Mouse (Mus musculus): ENCODE measurements around the gene Olfr98.
"Not testable (repeated sequence)": the region's sequence is repeated elsewhere in the genome, so short reads cannot be mapped to it uniquely, and the experiment has no call there.

Olfr98 gene

DNA sequence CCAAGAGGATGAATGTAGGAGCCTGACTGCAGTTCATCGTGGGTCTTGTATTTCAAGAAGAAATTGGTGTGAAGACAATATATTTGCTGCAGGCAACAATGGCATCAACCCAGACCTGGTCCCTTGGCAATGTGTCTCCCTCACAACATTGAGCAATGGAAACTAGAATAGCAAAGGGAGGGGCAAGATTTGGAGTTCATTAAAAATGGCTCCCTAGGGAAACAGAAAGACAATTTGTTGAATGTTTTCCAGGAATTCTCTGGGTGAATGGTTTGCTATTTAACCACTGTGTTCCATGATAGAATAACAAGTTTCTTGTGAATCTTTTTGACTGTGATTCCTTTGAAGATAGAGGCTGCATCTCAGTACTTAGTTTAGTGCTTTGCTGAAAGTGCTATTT lies at the start of gene Olfr98:
TSS of gene Olfr98 (minus strand) at position 124 of the 400 bp plus-strand sequence.
- in situ Hi-C loops (cut with MboI, MseI), result no loop called here

DNA sequence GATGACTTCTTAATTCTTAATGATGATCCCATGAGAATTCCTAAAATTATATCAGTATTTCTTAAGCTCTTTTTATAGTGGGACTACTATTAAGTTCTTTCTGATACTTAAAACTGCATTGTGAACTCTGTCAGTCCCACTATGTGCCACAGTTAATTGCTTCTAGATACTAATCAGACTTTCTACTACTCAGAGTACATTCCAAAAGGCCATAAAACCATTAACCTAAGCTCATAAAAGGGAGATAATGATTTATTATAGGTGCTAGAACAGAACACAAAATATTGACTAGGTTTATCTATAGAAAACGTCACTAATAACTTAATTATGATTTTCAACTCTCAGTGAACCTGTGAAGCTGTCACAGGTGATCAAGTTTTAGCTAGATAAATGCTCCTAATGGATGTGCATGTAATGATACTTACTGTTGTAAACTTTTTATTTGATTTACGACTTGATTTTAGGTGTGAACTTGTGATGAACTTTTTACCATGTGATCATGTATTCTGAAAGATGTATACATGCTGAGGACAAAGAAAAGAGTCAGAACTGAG lies 46.7 kb upstream of the Olfr98 start:
- in situ Hi-C loops (cut with MboI, MseI), result no loop called here

DNA sequence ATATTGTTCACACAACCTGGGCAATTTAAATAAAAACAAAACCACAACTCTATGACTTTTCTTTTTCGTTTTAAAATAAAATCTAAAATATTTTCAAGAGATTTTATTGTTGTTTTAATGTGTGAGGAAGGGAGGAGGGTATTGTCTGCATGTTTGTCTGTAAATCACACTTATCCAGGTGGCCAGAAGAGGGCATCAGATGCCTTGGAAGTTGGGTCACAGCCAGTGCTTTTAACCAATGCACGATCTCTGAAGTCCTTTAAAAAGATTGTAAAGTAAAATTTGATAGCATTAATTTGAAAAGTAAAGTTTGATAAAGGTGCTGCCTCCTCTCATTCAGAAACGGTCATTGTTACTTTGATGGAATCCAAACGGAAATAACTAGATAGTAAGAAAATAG lies 44.9 kb upstream of the Olfr98 start:
- in situ Hi-C loops (cut with MboI, MseI), result no loop called here

DNA sequence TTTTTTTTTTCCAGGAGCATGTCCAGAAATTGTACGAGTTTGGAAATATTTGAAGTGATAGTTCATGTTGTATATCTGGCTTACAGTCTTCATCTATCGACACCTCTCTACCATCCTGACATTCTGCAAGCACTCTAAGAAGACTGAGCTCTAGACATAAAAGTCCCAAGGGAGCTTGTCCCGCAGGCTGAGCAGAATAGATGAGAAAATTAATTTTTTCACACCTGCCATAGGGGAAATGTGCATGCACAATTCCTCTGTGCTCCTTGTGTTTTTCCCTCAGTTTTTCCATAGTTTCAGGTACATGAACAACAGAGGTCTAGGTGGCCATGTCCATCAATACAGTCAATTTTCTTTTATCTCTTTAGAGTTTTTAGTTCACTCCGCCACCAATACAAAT lies 40.7 kb upstream of the Olfr98 start, which contains the start of gene Olfr101:
TSS of gene Olfr101 (minus strand) at position 101 of the 400 bp plus-strand sequence.
- in situ Hi-C loops (cut with MboI, MseI), result no loop called here

DNA sequence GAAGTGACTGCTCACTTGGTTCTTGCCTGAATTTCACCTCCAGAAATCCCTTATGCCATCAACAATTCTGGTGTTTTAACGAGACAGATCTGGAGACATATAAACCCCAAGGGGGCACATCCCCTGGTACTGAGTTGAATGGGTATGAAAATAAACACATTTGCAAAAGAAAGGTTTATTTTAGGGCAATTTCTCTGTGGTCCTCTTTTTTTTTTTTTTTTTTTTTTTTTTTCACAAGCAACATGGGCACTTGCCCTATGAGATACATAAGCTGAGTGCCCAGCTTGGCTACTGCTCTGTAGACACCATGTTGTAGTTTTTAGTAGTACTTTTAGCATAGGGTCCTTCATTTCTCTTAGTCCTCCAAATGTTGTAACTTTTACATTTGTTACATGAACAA lies 19.8 kb upstream of the Olfr98 start, which contains the start of gene Olfr99:
TSS of gene Olfr99 (minus strand) at position 101 of the 400 bp plus-strand sequence.
- in situ Hi-C loops (cut with MboI, MseI), result no loop called here

DNA sequence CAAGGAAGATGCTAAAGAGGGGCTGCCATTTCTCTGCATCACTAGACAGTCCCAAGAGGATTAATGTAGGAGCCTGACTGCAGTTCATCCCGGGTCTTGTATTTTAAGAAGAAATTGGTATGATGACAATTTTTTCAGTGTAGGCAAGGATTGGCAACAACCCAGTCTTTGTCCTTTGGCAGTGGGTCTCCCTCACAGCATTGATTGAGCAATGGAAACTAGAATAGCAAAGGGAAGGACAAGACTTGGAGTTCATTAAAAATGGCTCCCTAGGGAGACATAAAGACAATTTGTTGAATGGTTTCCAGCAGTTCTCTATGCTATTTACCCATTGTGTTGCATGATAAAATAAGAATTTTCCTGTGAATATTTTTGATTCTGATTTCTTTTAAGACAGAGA lies 16.8 kb upstream of the Olfr98 start:
- in situ Hi-C loops (cut with MboI, MseI), result no loop called here

DNA sequence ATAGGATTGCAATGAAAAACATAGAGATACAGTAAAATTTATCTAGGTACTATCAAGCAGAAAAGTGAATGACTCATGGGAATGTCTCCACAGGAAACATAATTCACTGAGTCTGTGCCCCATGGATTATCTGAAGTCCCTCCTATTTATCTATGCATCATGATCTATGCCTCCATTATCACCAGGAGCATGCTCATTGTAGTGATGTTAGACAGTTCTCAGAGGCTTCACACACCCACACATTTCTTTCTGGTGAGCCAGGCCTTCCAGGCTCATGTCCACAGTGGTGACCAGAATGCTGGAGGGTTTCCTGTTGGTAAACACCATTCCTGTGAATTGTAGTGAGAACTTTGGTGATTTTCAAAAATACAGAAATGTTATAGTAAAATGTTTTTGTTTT lies 13.0 kb upstream of the Olfr98 start:
- in situ Hi-C loops (cut with MboI, MseI), result loop anchor here in 1 of 2 experiments (10.0 kb wide), 1 partner anchor 1252 kb away; the partner anchor contains the start of gene H2-T24

DNA sequence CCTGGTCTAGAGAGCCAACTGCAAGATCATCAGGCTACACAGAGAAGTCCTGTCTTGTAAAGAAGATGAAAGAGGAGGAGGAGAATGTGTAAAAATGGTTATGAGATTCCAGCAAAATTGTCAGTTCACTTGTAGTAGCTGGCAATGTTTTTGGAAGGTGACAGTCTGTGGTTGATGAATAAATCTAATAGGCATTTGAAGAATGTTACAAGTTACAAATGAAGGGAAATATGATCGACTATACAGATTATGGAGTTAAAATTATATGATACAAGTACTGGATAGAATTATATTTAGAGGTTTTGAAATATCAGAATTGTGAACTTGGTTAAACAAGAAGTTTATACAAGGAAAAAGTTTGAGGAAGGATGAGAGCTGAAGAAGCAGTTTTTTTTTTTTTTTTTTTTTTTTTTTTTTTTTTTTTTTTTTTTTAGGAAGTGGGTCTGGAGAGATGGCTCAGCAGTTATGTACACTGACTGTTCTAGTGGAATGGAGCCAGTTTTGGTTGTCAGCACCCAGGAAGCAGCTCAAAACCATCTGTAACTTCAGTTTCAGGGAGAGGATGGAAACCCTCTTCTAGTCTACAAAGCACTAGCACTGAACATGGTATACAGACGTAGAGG lies 12.2 kb upstream of the Olfr98 start:
- in situ Hi-C loops (cut with MboI, MseI), result loop anchor here in 1 of 2 experiments (10.0 kb wide), 1 partner anchor 1251 kb away; the partner anchor contains the start of gene H2-T24

DNA sequence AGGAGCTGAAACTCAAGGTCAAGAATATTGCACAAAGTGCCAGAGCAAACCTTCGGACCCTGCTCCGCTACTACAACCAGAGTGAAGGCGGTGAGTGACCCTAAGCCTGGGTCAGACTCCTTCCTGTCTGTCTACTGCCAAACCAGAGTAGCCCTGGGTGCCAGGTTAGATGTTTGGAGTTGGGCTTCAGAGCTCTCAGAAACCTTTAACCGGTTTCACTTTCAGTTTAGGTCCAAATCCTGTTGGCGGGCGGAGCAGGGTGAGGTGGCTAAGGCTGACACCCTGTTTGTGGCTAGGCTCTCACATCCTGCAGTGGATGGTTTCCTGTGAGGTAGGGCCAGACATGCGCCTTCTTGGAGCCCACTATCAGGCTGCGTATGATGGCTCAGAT lies 7.1 kb upstream of the Olfr98 start:
- in situ Hi-C loops (cut with MboI, MseI), result loop anchor here in 1 of 2 experiments (10.0 kb wide), 1 partner anchor 1246 kb away; the partner anchor contains the start of gene H2-T24

DNA sequence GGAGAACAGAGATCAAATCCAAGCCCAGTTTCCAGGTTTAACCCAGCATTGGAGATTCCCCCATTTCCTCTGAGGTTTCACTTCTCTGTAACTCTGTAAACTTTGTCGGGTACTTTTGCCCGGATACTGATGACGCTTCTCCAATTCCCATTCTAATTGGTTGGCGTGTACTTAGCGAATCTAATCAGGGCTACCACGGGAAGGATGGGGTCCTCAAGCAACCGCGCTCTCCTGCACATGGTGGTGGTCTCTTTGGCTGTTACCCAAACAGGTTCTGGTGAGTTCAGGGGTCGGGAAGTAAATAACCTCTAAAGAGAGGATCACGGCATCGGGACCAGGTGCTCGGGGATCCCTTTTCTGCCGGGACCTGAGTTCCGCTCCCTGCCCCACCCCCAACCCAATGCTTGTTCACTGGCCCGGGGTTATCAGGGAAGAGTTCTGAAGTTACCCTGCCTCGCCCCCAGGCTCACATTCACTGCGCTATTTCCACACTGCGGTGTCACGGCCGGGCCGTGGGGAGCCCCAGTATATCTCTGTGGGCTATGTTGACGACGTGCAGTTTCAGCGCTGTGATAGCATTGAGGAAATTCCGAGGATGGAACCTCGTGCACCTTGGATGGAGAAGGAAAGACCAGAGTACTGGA lies 6.6 kb upstream of the Olfr98 start, which contains the start of gene H2-M3:
TSS of gene H2-M3 (plus strand) at position 163 of the 644 bp plus-strand sequence.
- in situ Hi-C loops (cut with MboI, MseI), result loop anchor here in 1 of 2 experiments (10.0 kb wide), 1 partner anchor 1245 kb away; the partner anchor contains the start of gene H2-T24

DNA sequence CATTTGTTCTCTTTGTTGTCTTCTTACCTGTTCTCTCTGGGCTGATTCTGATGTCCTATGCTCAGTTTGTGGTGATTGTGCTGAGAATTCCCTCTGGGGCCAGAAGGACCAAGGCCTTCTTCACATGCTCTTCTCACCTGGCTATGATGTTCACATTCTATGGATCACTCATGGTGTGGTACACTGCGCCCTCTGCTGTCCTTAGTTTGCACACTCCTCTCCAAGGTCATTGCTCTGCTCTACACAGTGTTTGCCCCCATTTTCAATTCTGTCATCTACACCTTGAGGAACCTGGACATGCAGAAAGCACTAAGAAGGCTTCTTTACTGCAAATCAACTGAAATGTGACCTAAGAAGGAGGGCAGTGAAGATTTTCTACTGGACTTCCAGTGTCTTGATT lies 13.0 kb downstream of the Olfr98 start:
- in situ Hi-C loops (cut with MboI, MseI), result no loop called here

DNA sequence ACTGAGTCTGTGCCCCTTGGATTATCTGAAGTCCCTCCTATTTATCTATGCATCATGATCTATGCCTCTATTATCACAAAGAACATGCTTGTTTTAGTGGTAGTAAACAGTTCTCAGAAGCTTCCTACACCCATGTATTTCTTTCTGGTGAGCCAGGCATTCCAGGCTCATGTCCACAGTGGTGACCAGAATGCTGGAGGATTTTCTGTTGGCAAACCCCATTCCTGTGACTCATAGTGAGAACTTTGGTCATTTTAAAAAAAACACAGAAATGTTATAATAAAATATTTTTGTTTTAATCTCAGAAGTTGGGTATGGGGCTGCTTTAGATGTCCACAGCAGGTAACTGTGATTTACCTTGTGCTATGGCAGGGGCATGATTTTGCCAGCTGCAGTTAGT lies 14.1 kb downstream of the Olfr98 start:
- in situ Hi-C loops (cut with MboI, MseI), result no loop called here

DNA sequence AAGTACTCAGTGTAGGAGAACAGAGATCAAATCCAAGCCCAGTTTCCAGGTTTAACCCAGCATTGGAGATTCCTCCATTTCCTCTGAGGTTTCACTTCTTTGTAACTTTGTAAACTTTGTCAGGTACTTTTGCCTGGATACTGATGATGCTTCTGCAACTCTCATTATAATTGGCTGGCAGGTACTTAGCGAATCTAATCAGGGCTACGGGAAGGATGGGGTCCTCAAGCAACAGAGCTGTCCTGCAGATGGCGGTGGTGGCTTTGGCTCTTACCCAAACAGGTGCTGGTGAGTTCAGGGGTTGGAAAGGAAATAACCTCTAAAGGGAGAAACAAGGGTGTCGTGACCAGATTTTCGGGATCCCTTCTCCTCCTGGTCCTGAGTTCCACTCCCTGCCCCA lies 16.8 kb downstream of the Olfr98 start:
- in situ Hi-C loops (cut with MboI, MseI), result no loop called here

DNA sequence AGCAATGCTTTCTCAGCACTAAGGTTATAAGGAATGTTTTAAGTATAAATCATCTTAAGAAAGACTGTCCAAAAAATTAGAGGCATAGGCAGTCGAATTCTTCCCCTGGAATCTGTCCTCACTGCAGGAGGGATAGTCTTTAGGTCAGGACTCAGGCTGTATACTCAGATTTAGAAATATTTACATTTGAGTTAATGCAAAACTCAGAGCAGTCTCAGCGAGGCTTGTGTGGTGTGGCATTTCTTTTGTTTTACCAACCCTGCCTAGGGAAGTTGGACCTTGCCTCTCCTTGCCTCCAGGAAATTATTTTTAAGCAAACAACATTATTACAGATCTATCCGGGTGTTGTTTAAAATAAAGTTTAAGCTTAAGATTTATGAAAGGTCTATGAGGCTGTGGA lies 21.4 kb downstream of the Olfr98 start:
- in situ Hi-C loops (cut with MboI, MseI), result no loop called here

DNA sequence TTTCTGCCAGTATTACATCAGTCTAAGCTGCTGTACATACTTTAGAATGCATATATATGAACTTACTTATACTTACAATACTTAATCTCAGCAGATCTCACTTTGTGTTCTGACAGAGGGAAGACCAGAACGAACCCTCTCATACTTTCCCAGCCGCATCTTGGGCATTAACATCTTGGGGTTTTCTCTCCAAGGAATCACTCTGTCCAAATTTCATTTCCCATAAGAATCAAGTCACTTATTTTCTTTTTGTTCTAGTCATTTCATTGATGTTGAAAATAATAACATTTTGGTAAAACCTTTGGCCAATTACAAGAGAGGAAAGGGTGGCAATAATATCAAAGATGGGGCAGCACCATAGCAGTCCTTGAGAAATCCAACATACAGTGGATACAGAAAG lies 26.3 kb downstream of the Olfr98 start, which contains the start of gene Olfr97:
TSS of gene Olfr97 (minus strand) at position 101 of the 400 bp plus-strand sequence.
- in situ Hi-C loops (cut with MboI, MseI), result not testable (repeated sequence)

DNA sequence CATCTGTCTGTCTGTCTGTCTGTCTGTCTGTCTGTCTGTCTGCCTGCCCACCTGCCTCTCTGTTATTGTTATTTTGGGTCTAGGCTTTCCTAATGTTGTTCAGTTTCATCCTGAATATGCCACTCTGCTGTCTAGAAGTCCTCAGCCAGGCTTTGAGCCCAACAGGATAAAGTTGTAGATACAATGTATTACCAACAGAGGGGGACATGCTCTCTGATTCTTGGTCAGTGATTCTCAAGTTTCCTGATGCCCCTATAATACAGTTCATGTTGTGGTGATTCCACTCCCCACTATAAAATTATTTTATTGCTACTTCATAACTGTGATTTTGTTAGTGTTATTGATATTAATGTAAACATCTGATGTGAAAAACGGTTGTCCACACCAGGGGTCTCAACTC lies 41.7 kb downstream of the Olfr98 start:
- in situ Hi-C loops (cut with MboI, MseI), result no loop called here

DNA sequence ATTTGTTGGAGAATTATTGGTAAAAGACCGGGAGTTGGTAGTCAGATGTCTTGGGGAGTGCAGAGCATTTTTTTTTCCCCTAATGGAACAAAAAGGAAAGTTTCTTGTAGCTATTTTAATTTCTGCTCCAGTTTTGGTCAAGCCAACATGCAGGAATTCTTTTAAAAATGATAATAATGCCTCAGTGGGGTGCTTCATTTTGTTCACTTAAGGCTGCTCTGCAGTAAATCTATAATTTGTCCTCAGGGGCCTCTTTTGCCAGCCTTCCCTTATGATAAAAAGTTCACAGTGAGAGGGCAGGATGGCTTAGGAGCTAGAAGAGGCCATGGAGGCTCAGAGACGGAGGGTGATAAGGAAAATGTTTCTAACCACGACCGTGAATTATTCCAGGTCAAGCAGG lies 43.7 kb downstream of the Olfr98 start, which contains the start of gene Olfr96:
TSS of gene Olfr96 (plus strand) at position 301 of the 400 bp plus-strand sequence.
- in situ Hi-C loops (cut with MboI, MseI), result no loop called here

DNA sequence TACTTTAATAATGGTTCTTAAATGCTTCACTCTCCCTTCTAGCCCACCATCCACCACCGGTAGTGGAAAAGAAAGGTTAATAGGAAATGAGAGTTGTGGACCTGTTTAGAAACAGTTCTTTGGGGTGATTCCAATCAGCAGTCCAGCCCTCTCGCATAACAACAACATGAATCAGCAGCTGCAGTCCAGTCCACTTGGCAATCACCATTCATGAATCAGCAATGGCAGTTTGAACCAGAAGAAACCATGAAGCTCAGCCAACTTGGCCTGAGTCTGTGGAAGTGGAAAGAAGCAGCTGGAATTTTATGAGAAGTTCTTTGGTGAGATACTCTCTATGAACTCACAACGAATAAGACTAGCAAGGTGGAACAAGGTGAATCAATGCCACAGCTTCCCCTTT lies 45.1 kb downstream of the Olfr98 start:
- in situ Hi-C loops (cut with MboI, MseI), result no loop called here

DNA sequence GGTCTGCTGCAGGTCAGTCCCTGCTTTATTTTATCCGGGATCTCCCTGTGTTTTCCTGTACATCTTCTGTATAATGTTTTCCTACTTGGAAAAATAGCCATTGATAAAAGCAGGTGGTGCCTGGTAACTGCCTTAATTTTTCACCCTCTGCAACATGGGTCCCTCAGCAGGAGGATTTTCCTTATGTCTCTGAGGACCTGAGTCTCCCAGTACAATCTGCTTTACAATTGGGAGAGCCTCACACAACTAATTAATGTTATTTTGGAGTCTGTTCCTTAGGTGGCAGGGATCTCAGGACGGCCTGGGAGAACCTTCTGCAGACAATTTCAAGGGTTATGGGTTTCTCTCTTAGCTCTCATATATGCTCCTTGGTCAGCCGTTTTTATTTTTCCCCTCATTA lies 50.5 kb downstream of the Olfr98 start, which contains the start of gene Olfr95:
TSS of gene Olfr95 (minus strand) at position 101 of the 400 bp plus-strand sequence.
- in situ Hi-C loops (cut with MboI, MseI), result no loop called here
